Mouse (Mus musculus): ENCODE results near the gene Pde1b.

GRCm38 (mm10) chr15:103479080-103479606 is 23.7 kb upstream of the Pde1b start:
- TF ChIP-seq CTCF (IDR thresholded peaks at IDR 0.05; ENCODE audit: low read depth) (no peak), EP300 (IDR thresholded peaks at IDR 0.05; ENCODE audit: low read depth) (no peak)
